Mouse (Mus musculus) cerebellum, postnatal 4 days (tissue): Measurements from ENCODE around the gene Pds5a.
"Not testable (repeated sequence)": the region's sequence is repeated elsewhere in the genome, so short reads cannot be mapped to it uniquely, and the experiment has no call there.

ENCODE experiments used
- DNase-seq, 2 experiments: peaks; one replicate each; pipeline ENCODE4 v3.0.0; 2022; ENCODE audit warnings: low spot score in 2 of 2, mixed read lengths in 1 of 2

The Pds5a gene

DNA sequence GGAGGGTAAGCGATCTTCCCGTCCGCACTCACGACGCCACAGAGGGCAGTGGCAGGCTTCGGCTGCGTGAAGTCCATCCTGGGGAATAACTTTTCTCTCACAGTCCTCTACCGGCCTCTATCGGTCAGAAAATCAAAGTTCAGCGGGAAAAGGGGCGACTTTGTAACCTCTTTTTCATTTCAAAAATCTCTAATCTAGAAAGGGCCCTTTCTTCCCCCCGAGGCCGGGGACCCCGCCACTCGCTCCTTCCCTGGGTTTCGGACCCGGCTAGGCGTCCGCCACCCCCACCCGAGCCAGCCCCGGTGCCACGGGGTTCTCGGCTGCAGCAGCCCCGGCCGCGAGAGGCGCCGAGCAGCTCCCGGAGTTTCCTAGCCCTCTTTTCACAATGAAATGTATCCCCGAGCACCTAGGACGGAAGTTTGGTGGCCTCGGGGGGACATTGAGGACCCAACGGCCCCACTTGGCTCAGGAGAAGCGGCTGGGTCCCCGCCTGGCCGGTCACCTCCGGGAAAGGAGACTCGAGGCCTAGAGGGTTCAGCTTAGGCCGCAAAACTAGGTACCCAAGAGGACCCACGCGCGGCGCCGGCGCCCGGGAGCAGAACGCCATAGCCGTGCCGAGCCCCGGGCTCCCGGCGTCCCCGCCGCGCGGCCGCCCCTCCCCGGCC, 1.1 kb downstream of the Pds5a start:
- peak in 1 of 2 experiments; percentile 59 for DNase-seq

- DNase-seq = not testable (repeated sequence)
These were observed 4.0 kb downstream of the Pds5a start for GRCm38 (mm10) chr5:65694076-65694475.

- no peak for DNase-seq
These were observed 5.1 kb downstream of the Pds5a start for GRCm38 (mm10) chr5:65693018-65693417.

DNA sequence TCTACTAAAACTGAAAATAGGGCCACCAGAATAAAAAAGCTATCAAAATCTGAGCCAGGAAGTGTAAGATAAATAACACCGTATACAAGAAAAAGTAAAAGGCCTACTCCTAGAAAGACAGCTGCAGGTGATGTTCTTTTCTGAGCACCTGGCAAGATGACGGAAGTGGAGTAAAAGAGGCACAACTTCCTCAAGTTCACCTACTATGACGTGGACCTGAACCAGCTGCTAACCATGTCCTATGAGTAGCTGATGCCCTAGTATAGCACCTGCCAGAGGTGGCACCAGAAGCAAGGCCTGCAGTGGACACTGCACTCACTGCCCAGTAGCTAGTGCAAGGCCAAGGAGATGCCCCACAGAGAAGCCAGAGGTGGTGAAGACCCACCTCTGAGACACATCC, 9.3 kb downstream of the Pds5a start:
- no peak for DNase-seq

DNA sequence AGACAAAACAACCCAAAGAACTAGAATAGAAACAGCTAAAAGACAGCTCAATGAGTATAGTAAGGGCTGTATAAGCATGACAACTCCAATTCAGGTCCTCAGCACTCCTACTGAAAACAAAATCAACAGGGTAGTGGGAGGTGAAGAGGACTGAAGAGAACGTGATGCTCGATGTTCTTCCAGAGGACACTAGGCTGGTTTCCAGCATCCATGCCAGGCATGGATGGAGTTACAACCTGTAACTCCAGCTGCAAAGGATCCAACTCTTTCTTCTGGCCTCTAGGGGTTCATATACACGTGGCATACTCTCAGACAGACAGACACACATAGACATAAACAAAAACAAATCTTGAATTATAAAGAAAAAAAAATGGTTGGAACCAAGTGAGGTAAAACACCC, 11.3 kb downstream of the Pds5a start:
- DNase-seq = no peak

DNA sequence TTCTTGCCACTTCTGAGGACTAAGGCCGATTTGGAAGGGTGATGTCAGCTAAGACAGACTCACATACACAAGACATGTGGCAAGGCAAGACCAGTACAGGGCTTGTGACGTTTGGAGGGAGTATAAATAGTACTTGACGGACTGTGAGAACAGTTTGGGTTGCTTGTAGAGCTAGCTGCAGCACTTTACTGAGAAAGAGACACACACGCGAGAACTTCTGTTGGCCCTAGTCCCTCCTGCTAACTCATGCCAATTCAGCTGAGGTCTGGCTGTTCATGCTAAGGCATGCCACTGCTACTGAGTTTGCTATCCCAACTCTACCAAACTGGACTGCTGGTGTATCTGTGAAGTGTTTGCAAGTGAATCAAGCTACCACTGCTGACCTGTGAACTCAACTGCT, 19.2 kb downstream of the Pds5a start:
- no peak for DNase-seq

- no peak for DNase-seq
These were observed 25.9 kb downstream of the Pds5a start for GRCm38 (mm10) chr5:65672162-65672561.

DNA sequence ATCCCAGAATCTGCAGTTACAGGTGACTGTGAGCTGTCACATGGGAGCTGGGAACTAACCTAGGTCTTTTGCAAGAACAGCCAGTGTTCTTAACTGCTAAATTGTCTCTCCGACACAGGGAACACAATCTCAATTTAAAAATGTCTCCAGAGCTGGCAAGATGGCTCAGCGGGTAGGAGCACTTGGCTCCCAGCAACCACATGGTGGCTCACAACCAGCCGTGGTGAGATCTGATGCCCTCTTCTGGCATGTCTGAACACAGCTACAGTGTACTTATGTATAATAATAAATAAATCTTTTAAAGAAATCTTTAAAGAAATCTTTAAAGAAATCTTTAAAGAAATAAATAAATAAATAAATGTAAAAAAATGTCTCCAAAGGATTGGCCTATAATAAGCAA, 30.4 kb downstream of the Pds5a start:
- DNase-seq = no peak

GRCm38 (mm10) chr5:65665370-65665769, 32.7 kb downstream of the Pds5a start:
- no peak for DNase-seq

DNA sequence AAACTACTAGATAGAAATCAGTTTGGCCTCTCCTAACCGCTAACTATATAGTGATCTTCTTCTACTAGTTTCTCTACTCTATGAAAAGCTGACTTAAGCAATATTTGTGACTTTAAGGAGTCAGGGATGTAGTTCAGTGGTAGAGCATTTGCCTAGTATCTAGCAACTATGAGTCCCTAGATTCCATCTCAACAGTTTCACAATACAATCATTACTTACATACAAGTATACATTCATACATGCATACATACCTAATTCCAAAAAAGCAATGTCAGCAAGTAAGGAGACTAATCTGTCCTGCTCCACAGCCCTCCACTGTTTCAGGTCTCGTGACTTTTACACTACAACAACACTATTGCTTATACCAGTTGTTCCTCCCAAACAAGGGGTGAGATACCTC, 36.1 kb downstream of the Pds5a start:
- DNase-seq = no peak

GRCm38 (mm10) chr5:65653786-65654185, 44.3 kb downstream of the Pds5a start:
- no peak for DNase-seq

DNA sequence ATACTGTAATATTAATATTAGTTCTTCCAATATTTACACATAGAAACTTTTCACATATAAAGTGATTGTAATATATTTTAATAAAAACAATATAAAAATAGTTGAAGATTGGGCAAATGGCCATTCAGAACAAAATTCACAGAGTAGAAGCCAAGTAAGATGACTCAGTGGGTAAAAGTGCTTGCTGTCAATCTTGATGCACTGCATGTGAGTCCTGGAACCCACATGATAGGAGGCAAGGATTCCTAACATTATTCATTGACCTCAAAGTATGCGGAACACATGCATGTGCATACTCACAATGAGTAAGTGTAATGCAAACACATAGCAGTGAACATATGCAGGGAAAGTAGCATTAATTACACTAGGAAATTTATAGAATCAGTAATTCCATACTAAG, 59.2 kb downstream of the Pds5a start:
- DNase-seq = no peak

GRCm38 (mm10) chr5:65624340-65624739, 73.7 kb downstream of the Pds5a start:
- no peak for DNase-seq

DNA sequence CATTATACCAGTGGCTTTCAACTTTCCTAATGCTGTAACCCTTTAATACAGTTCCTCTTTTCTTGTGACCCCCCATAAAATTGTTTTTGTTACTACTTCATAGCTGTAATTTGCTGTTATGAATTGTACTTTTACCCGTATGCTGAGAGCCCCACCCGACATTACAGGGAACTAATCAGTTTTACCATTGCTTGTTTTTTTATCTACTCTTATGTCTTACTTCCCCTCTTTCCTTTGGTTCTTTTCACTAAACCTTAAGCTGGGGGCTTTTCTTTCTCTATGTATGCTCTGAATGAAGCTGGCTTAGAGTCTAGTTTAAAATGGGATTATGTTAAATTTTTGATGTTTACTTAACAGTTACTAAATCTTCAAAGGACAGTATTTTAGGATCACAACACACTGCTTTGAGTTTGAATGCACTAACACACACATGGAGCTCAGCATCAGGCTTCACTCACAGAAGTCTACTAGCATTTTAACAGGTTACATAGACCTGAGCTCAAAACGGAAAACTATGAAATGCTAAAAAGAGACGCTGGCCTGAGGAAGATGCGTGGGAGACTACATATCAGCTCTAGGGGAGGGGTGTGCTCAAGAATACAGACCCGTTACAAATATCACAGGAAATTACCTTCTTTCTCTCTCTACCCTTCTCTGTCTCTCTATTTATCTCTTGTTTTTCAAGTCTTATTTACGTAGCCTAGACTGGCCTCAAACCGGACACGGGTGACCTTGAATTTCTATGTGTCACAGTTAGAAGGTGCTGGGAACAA, 84.7 kb downstream of the Pds5a start:
- DNase-seq = no peak

DNA sequence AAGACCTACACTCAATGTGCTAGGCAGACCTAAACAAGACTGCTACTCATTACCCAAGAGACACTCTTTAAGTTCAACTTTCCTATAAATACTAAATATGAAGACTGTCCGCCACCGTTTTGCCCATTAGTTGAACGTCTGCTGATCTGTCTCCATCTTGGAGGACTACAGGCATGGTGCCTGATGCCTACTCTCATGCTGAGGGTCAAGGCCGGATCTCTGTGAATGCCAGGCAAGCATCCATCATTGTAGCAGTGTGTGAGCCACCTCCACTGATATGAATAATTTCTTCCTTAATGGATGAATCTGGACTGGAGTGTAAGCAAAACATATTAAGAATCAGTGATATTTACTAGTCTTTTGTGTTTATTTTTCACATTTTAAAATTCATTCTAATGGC, 87.5 kb downstream of the Pds5a start:
- DNase-seq = no peak

DNA sequence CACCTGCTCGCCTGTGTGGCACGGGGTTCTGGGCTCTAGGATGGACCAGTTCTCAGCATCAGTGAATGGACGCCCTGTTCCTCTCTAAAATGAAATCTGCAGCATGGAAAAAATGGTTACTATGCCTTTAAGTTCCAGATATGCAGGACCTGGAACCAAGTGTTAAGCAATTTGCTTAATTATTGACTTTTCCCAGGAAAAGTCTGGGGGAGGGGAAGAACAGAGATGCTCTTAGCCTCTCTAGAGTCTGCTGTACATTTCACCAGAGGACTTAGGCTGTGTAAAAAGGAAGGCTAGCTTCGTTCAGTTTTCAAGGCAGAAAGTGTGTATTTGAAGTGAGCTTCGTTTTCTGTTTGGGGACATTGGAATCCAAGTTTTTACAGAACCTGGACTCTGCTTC, 88.3 kb downstream of the Pds5a start:
- no peak for DNase-seq

GRCm38 (mm10) chr5:65606820-65607219, 91.3 kb downstream of the Pds5a start:
- DNase-seq = no peak

DNA sequence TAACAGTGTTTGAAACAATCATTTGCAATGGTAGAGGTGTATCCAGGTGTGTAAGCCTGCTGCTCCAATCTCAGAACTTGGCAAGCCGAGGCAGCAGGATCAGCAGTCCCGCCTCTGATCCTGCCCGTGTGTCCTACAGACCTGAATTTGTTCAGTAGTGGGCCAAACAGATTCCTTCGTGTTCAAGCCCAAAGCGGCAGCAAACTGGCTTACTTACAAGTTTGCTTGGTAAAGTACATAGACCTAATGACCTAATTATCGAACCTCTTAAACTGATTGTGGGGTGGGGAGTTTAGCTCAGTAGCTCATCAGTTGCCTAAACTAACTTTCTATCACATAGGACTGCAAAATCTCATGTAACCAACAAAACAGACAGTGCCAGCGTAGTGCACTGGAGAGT, 98.4 kb downstream of the Pds5a start:
- no peak for DNase-seq

GRCm38 (mm10) chr5:65592421-65592820, 105.7 kb downstream of the Pds5a start:
- DNase-seq = no peak

- no peak for DNase-seq
These were observed 107.9 kb downstream of the Pds5a start for GRCm38 (mm10) chr5:65590199-65590598.

DNA sequence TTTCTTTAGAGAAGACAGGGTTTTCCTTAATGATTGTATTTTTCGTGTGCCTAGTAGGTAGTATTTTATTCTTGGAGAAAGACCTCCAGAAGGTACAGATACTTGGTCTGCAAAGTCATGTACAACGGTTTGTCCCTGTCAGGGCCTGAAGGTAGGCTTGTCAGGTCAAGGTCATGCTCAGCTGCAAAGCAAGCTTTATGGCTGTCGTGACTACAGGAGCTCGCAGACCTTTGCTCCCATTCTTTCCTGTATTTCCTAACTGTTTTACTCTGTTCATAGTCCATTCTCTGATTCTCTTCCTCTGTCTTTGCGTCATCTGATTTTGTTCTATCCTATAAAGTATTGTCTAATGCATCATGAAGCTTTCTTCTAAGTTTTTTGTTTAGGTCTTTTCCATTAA, 111.8 kb downstream of the Pds5a start:
- DNase-seq = no peak

- DNase-seq = no peak
These were observed 119.5 kb downstream of the Pds5a start for GRCm38 (mm10) chr5:65578545-65578944.

DNA sequence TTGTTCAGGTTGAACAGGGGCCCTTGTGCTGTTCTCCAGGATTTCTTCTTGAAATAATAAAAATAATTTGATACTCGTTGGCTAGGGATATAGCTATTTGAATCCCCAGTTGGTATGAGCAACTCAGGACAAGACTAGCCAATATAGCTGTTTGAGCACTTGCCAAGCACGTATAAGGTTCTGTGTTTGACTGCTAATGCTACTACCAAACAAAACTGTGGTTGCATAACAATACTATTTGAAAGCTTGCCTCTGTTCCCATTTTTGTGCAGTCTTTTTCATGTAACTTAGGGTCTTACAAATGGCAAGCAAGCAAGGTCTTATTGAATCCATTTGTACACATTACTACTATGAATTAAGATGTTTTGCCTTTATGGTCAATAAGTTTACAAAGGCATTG, 122.2 kb downstream of the Pds5a start:
- DNase-seq = no peak

- no peak for DNase-seq
These were observed 123.2 kb downstream of the Pds5a start for GRCm38 (mm10) chr5:65574876-65575275.
